Mouse (Mus musculus) testis, adult 2 months (tissue): Measurements from ENCODE around the gene Galnt9. TPM values are rescaled to one million over a fixed set of nuclear protein-coding genes. Genes with fewer than 3 reads are reported as not detected.

Experiments used
- H3K27ac ChIP-seq: fragments of 200-500 bp; 2 replicates; pipeline ENCODE4 v1.5.1; 2012; ENCODE audit warnings: low read depth, low read length; ENCODE audit not compliant: control insufficient read depth, insufficient read depth
- H3K27me3 ChIP-seq: fragments of 200-500 bp; 2 replicates; pipeline ENCODE4 v1.6.1; 2012; ENCODE audit warnings: mild to moderate bottlenecking, low read length, moderate library complexity; ENCODE audit not compliant: control insufficient read depth, insufficient read depth
- H3K36me3 ChIP-seq: fragments of 200-500 bp; 2 replicates; pipeline ENCODE4 v1.6.1; 2012; ENCODE audit warnings: mild to moderate bottlenecking, low read length; ENCODE audit not compliant: control insufficient read depth, insufficient read depth
- H3K4me1 ChIP-seq: fragments of 200-500 bp; 2 replicates; pipeline ENCODE4 v1.6.1; 2012; ENCODE audit warnings: low read length; ENCODE audit not compliant: control insufficient read depth, insufficient read depth
- H3K4me3 ChIP-seq: fragments of 200-500 bp; 2 replicates; pipeline ENCODE4 v1.5.1; 2012; ENCODE audit warnings: low read depth, mild to moderate bottlenecking, low read length, moderate library complexity, mixed read lengths; ENCODE audit not compliant: control insufficient read depth
- CTCF ChIP-seq: fragments of 200-500 bp; IDR thresholded peaks from 2 replicates; pipeline ENCODE4 v1.5.1; 2012; ENCODE audit warnings: low read depth, mild to moderate bottlenecking, inconsistent platforms, low read length, moderate library complexity; ENCODE audit not compliant: control insufficient read depth, insufficient read depth, insufficient replicate concordance
- POLR2A ChIP-seq: fragments of 200-500 bp; IDR thresholded peaks from 2 replicates; pipeline ENCODE4 v1.6.1; 2012; ENCODE audit warnings: low read depth, mild to moderate bottlenecking, inconsistent platforms, low read length, moderate library complexity; ENCODE audit not compliant: control insufficient read depth
- polyA plus RNA-seq: library from polyadenylated mRNA; depleted of rRNA; stranded (reverse); fragments of >200 nt; gene quantifications from 2 replicates; pipeline ENCODE4 v1.2.3, GENCODE M21; 2012; rRNA removed

Gene Galnt9
- polyA plus RNA-seq, result 0.60 and 0.69 TPM in 2 replicates

DNA sequence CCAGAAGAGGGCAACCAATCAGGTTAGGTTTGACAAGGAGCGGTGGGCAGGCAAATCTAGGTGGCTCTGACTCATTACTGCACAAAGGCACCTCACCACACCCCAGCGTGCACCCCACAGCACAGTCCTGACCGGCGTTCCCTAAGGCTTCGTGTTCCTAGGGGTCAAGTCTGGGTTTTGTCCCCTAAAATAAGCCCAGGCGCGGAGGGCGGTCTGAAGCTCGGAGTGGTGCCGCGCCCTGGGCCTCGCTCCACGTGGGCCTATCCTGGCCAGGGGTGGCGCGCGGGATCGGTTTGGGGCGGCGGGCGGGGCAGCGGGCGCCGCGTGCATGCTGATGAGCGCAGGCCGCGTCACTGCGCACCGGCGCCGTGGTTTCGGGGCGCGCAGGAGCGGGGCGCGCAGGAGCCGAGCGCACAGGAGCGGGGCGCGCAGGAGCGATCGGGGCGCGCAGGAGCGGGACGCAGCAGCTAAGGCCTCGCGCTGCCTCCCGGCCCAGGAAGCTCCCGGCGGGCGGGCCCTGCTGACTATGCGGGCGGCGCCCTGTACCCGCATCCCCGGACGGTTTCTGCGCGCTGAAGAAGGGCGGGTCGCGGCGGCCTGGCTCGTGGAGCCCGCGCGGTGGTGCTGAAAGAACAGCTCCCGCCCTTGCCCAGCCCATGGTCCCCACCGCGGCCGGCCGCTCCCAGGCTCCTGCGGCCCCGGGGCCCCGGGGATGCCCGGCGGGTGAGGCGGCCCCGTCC lies at the start of gene Galnt9:
Gene Galnt9, plus strand, starts transcription at position 405 of the 740 bp plus-strand sequence.
- H3K27me3 ChIP-seq, result no peaks in the 10 kb centered on the region
- H3K36me3 ChIP-seq, result no peaks in the 10 kb centered on the region
- peak within 1 kb of the TSS; percentile 0 for H3K4me3 ChIP-seq
- no peak within 1 kb of the TSS for H3K27ac ChIP-seq
- TF ChIP-seq CTCF (no peak), POLR2A (no peak)
- peaks cover 3% of the 10 kb centered on the region for H3K4me1 ChIP-seq

DNA sequence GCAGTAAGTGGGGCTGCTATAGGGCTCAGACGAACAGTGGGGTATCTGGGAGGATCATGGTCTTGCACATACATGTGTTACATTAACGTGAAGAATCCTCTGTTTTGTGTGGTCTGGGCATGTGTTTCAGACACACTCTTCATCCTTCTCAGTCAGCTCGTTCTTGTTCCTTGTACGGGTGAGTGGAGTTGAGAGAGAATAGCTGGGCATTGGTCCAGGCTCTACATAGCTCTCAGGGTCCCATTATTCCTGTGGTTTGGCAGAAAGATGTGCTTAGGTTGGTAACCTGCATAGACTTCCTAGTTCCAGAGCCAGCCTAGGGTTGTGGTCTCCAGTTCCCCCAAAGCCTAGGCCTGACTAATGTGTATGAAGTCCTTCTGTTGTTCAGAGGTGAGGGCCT lies 49.8 kb upstream of the Galnt9 start:
- Histone ChIP-seq H3K27me3 (no peaks in the 10 kb centered on the region), H3K4me1 (no peaks in the 10 kb centered on the region), H3K4me3 (no peak overlapping the region), H3K27ac (no peak overlapping the region), H3K36me3 (no peaks in the 10 kb centered on the region)
- no peak for TF ChIP-seq CTCF
- TF ChIP-seq POLR2A, result no peak

DNA sequence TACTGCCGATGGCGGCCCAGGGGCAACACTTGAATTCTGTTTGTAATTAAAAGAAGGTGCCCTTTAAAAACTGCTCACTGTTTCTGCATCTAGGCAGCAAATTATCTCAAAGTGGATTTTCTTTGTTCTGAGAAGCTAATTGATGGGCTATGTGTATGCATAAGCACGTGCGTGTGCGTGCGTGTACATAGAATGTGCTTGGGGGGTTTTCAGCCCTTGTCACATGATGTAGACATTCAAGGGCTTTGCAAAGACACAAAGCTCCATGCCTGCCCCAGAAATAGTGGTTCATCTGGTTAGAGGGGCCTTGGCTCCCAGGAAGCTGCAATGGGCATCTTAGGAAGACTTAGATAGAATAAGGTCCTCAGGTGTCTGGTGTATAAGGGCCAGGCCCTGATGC lies 49.1 kb upstream of the Galnt9 start:
- Histone ChIP-seq H3K4me1 (no peaks in the 10 kb centered on the region), H3K27ac (no peak overlapping the region), H3K27me3 (no peaks in the 10 kb centered on the region), H3K36me3 (no peaks in the 10 kb centered on the region), H3K4me3 (no peak overlapping the region)
- TF ChIP-seq POLR2A, result no peak
- no peak for TF ChIP-seq CTCF

DNA sequence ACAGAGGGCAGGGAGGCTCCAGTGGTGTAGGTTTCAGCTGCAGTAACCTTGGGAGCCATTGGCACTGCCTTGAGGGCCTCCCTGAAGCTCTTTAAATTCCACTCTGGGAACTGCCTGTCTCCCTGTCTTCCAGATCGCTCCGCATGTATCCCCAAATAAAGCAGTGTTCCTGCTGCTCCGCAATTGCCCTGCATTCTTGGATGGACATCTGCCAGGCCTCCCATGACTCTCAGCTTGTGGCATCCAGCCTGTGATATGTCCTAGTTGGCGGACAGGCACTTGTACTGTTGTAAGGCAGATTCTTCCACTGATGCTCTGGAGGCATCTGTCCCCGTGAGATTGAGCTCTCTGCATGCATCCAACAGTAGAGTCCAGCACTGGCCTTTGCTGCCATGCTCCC lies 46.6 kb upstream of the Galnt9 start:
- no peaks in the 10 kb centered on the region for H3K36me3 ChIP-seq
- no peak overlapping the region for H3K4me3 ChIP-seq
- no peak overlapping the region for H3K27ac ChIP-seq
- H3K27me3 ChIP-seq, result no peaks in the 10 kb centered on the region
- no peak for TF ChIP-seq CTCF
- TF ChIP-seq POLR2A, result no peak
- H3K4me1 ChIP-seq, result no peaks in the 10 kb centered on the region

DNA sequence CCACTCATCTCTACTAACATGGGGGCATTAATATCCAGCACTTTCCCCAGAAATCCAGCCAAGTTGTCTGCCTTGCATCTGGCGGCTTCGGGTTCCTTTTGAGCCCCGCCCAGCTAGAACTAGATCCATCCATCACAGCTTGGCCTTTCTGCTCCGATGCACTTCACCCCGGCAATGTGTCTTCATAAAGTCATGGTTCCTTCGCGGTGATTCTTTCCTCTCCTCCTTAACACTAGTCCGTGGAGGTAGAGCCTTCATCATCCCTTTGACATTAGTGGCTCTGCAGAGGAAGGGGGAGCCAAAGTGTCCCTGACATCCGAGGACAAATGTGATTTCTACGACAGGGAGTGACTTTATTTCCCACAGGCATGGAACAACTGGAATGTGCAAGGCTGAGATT lies 46.1 kb upstream of the Galnt9 start:
- H3K4me3 ChIP-seq, result no peak overlapping the region
- TF ChIP-seq CTCF, result no peak
- no peak for TF ChIP-seq POLR2A
- H3K27ac ChIP-seq, result no peak overlapping the region
- no peaks in the 10 kb centered on the region for H3K4me1 ChIP-seq
- no peaks in the 10 kb centered on the region for H3K27me3 ChIP-seq
- H3K36me3 ChIP-seq, result no peaks in the 10 kb centered on the region

DNA sequence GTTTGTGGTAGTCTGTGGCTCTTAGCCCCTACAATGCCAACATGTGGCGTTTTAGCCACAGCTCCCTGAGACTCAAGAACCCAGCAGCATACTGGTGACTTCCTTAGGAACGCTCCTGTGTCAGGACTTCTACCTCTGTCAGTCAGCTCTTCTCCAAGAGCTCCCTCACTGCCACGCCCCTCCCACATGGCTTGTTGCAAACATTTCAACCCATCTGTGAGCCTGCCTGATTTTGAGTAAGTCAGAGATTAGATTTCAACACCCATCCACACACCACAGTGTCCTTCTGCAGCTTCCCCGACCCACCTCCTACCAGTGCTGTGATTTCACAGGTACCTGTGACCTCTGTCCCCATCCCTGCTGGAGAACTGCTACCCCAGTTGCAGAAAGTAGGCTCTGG lies 43.9 kb upstream of the Galnt9 start:
- no peak for TF ChIP-seq POLR2A
- no peak for TF ChIP-seq CTCF
- Histone ChIP-seq H3K4me3 (no peak overlapping the region), H3K27me3 (no peaks in the 10 kb centered on the region), H3K4me1 (no peaks in the 10 kb centered on the region), H3K27ac (no peak overlapping the region), H3K36me3 (no peaks in the 10 kb centered on the region)

DNA sequence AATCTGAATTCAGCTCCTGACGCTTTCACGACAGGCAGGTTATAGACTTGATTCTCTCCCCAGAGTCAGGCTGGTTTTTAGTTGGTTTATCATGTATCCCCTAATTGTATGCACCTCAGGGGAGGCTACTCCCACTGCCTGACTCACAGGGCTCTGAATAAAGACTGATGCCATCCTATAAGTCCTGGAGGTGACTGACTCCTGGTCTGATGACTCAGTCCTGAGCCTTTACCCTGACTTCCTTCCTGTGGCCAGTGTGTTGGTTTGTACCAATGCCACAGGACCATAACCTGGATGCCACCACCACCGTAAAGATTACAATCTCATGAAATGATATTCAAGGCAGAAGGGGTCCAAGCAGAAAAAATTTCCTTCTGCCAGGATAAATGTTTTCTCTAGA lies 40.8 kb upstream of the Galnt9 start:
- H3K4me1 ChIP-seq, result no peaks in the 10 kb centered on the region
- TF ChIP-seq CTCF, result no peak
- TF ChIP-seq POLR2A, result no peak
- H3K4me3 ChIP-seq, result no peak overlapping the region
- H3K36me3 ChIP-seq, result no peaks in the 10 kb centered on the region
- H3K27me3 ChIP-seq, result no peaks in the 10 kb centered on the region
- no peak overlapping the region for H3K27ac ChIP-seq
